ENCODE assay signal across 18 mouse cellular contexts in the genomic region with DNA sequence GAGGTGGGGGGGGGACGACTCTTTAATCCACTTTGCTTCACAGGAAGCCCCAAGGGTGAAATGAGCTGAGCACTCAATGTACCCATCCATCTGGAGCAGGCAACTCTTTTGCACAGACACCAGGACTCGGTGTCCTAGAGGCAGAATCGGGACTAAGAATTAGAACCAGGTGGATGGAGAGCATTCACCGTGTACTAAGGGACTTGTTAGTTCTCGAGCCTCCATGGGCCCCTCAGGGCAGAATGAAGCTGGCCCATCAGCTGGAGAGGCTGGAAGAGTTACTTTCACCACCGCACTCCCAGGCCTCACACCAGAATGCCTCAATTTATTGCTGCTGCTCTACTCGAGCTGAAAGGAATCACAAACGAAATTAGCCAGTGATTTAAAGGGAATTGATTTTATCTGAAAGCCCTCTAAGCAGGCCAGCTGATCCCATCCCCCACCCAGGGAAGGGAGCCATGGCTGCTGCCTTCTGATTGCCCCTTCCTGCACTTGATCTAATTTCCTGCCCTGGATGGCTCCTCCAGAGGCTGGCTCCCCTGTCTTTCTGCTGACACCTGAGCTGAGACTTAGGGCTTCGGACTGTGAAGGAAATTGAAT.
DNase-seq lines count a peak whose midpoint lies in the region; ATAC-seq and TF ChIP-seq lines count a peak whose summit lies in the region.
"Had no signal": no experiment of that assay in that cellular context is flagged by ENCODE, and none has a peak within 500 bp of the region (broad histone marks: within the 10 kb centered on the region; RNA-seq: fewer than 3 reads in every experiment).

No protein-coding gene starts in this region.

- no peaks in the 10 kb centered on the region for H3K36me3 ChIP-seq in midbrain, embryonic 11.5 days (ENCODE audit: control insufficient read depth, insufficient read depth, low read length)
- H3K36me3 ChIP-seq in midbrain, embryonic 15.5 days (replicated peaks): no peaks in the 10 kb centered on the region
- no peaks in the 10 kb centered on the region for H3K36me3 ChIP-seq in embryonic facial prominence, embryonic 13.5 days
- H3K36me3 ChIP-seq in hindbrain, embryonic 14.5 days (replicated peaks; ENCODE audit: control insufficient read depth, insufficient read depth): no peaks in the 10 kb centered on the region
- no peaks in the 10 kb centered on the region for H3K36me3 ChIP-seq in neural tube, embryonic 14.5 days (ENCODE audit: control insufficient read depth, insufficient read depth, low read length)
- no peaks in the 10 kb centered on the region for H3K36me3 ChIP-seq in stomach, postnatal 0 days (ENCODE audit: control insufficient read depth, insufficient read depth, low read length)
- H3K36me3 ChIP-seq: liver, embryonic 15.5 days had no signal

- ATAC-seq in midbrain, embryonic 11.5 days (ENCODE audit: low FRiP score): no peak
- ATAC-seq in midbrain, embryonic 15.5 days (replicated peaks): no peak
- ATAC-seq in embryonic facial prominence, embryonic 13.5 days (ENCODE audit: insufficient number of reproducible peaks, insufficient read depth, low FRiP score, low TSS enrichment, low read depth): no peak
- no peak for ATAC-seq in hindbrain, embryonic 14.5 days (ENCODE audit: low FRiP score)
- ATAC-seq in neural tube, embryonic 14.5 days (ENCODE audit: low read depth): peak; percentile 60
- ATAC-seq in stomach, postnatal 0 days (ENCODE audit: low FRiP score, low TSS enrichment): no peak
- ATAC-seq in megakaryocyte-erythroid progenitor cell, adult 5-6 weeks (replicated peaks; ENCODE audit: low FRiP score, low TSS enrichment, poor library complexity, severe bottlenecking): no peak
- ATAC-seq: activated CD4-positive, CD25-positive, alpha-beta regulatory T cell, adult 4 months; forebrain, embryonic 14.5 days had no signal

- peak; percentile 73 for DNase-seq in midbrain, embryonic 11.5 days (ENCODE audit: low spot score, missing footprints)
- no peak for DNase-seq in hindbrain, embryonic 14.5 days (ENCODE audit: low spot score)
- no peak for DNase-seq in stomach, postnatal 0 days (ENCODE audit: low spot score)
- DNase-seq in left cerebral cortex, postnatal 36 days (ENCODE audit: low spot score in 2 of 2): no peak
- DNase-seq: cerebellum, adult 2 months; layer of hippocampus, adult 9-11 months; lung, postnatal 4 days; right cerebral cortex, adult 18-20 months; spleen, adult 18-20 months; thymus, postnatal 4 days had no signal

- H3K4me3 ChIP-seq in midbrain, embryonic 11.5 days (ENCODE audit: low read depth, low read length): no peak overlapping the region
- H3K4me3 ChIP-seq in midbrain, embryonic 15.5 days: no peak overlapping the region
- no peak overlapping the region for H3K4me3 ChIP-seq in embryonic facial prominence, embryonic 13.5 days
- H3K4me3 ChIP-seq in hindbrain, embryonic 14.5 days (replicated peaks; ENCODE audit: low read length): no peak overlapping the region
- no peak overlapping the region for H3K4me3 ChIP-seq in neural tube, embryonic 14.5 days (ENCODE audit: low read depth, low read length)
- H3K4me3 ChIP-seq in stomach, postnatal 0 days (ENCODE audit: low read depth, low read length): no peak overlapping the region
- H3K4me3 ChIP-seq: liver, embryonic 15.5 days had no signal

- no peak overlapping the region for H3K4me2 ChIP-seq in midbrain, embryonic 11.5 days
- no peak overlapping the region for H3K4me2 ChIP-seq in midbrain, embryonic 15.5 days
- no peak overlapping the region for H3K4me2 ChIP-seq in embryonic facial prominence, embryonic 13.5 days
- H3K4me2 ChIP-seq in hindbrain, embryonic 14.5 days (replicated peaks): no peak overlapping the region
- no peak overlapping the region for H3K4me2 ChIP-seq in neural tube, embryonic 14.5 days (ENCODE audit: low read depth, low read length)
- no peak overlapping the region for H3K4me2 ChIP-seq in stomach, postnatal 0 days (replicated peaks; ENCODE audit: low read depth)
- H3K4me2 ChIP-seq: liver, embryonic 15.5 days had no signal

- H3K9me3 ChIP-seq in midbrain, embryonic 11.5 days (ENCODE audit: control insufficient read depth, low read length): no peaks in the 10 kb centered on the region
- H3K9me3 ChIP-seq in midbrain, embryonic 15.5 days: no peaks in the 10 kb centered on the region
- no peaks in the 10 kb centered on the region for H3K9me3 ChIP-seq in embryonic facial prominence, embryonic 13.5 days
- no peaks in the 10 kb centered on the region for H3K9me3 ChIP-seq in hindbrain, embryonic 14.5 days (ENCODE audit: control insufficient read depth, low read length)
- H3K9me3 ChIP-seq in neural tube, embryonic 14.5 days (ENCODE audit: control insufficient read depth, low read length): no peaks in the 10 kb centered on the region
- no peaks in the 10 kb centered on the region for H3K9me3 ChIP-seq in stomach, postnatal 0 days (ENCODE audit: control insufficient read depth, low read length)
- H3K9me3 ChIP-seq: liver, embryonic 15.5 days had no signal

- H3K4me1 ChIP-seq in midbrain, embryonic 11.5 days (ENCODE audit: control insufficient read depth, insufficient read depth, low read length): no peaks in the 10 kb centered on the region
- peaks cover 7% of the 10 kb centered on the region for H3K4me1 ChIP-seq in midbrain, embryonic 15.5 days
- H3K4me1 ChIP-seq in embryonic facial prominence, embryonic 13.5 days: peaks cover 24% of the 10 kb centered on the region
- peaks cover 16% of the 10 kb centered on the region; the same call in 1 of the 2 replicates for H3K4me1 ChIP-seq in hindbrain, embryonic 14.5 days (replicated peaks; ENCODE audit: control insufficient read depth, insufficient read depth, low read length)
- 0 out of 2 replicates have a peak, but pooled peaks cover 2% of the 10 kb centered on the region for H3K4me1 ChIP-seq in neural tube, embryonic 14.5 days (ENCODE audit: control insufficient read depth, insufficient read depth, low read length)
- no peaks in the 10 kb centered on the region for H3K4me1 ChIP-seq in stomach, postnatal 0 days (replicated peaks; ENCODE audit: control insufficient read depth, insufficient read depth)
- H3K4me1 ChIP-seq: liver, embryonic 15.5 days had no signal

- no peak overlapping the region for H3K9ac ChIP-seq in midbrain, embryonic 11.5 days (ENCODE audit: low read length)
- H3K9ac ChIP-seq in midbrain, embryonic 15.5 days: no peak overlapping the region
- H3K9ac ChIP-seq in embryonic facial prominence, embryonic 13.5 days: 0 out of 2 replicates have a peak overlapping the region, but pooled peaks have one; percentile 27
- 0 out of 2 replicates have a peak overlapping the region, but pooled peaks have one; percentile 6 for H3K9ac ChIP-seq in hindbrain, embryonic 14.5 days
- H3K9ac ChIP-seq in neural tube, embryonic 14.5 days (replicated peaks; ENCODE audit: low read depth, low read length): no peak overlapping the region
- H3K9ac ChIP-seq in stomach, postnatal 0 days (ENCODE audit: low read length): no peak overlapping the region
- H3K9ac ChIP-seq: liver, embryonic 15.5 days had no signal

- 63% methylated on average over 9 of the region's 9 CpGs for WGBS in midbrain, embryonic 11.5 days
- WGBS in midbrain, embryonic 15.5 days: 54% methylated on average over 9 of the region's 9 CpGs
- WGBS in embryonic facial prominence, embryonic 13.5 days: 6% methylated on average over 9 of the region's 9 CpGs
- 51% methylated on average over 9 of the region's 9 CpGs for WGBS in hindbrain, embryonic 14.5 days
- WGBS in neural tube, embryonic 14.5 days: 27% methylated on average over 9 of the region's 9 CpGs
- 63% methylated on average over 9 of the region's 9 CpGs for WGBS in stomach, postnatal 0 days

- H3K27me3 ChIP-seq in midbrain, embryonic 11.5 days (ENCODE audit: control insufficient read depth, insufficient read depth, low read length): no peaks in the 10 kb centered on the region
- no peaks in the 10 kb centered on the region for H3K27me3 ChIP-seq in midbrain, embryonic 15.5 days (replicated peaks)
- H3K27me3 ChIP-seq in embryonic facial prominence, embryonic 13.5 days: peaks cover 5% of the 10 kb centered on the region; the same call in 1 of the 2 replicates
- no peaks in the 10 kb centered on the region for H3K27me3 ChIP-seq in hindbrain, embryonic 14.5 days (ENCODE audit: control insufficient read depth, insufficient read depth, low read length)
- H3K27me3 ChIP-seq in neural tube, embryonic 14.5 days (ENCODE audit: control insufficient read depth, insufficient read depth, low read length): no peaks in the 10 kb centered on the region
- H3K27me3 ChIP-seq in stomach, postnatal 0 days (ENCODE audit: control insufficient read depth, insufficient read depth, low read length): no peaks in the 10 kb centered on the region

- no peak for TF ChIP-seq CTCF in stomach, postnatal 0 days (IDR thresholded peaks at IDR 0.05; ENCODE audit: low read depth)

- H3K27ac ChIP-seq in midbrain, embryonic 11.5 days (ENCODE audit: low read depth, low read length): no peak overlapping the region
- no peak overlapping the region for H3K27ac ChIP-seq in midbrain, embryonic 15.5 days
- H3K27ac ChIP-seq in embryonic facial prominence, embryonic 13.5 days: no peak overlapping the region
- H3K27ac ChIP-seq in hindbrain, embryonic 14.5 days: peak overlapping the region; percentile 35; the same call in 1 of the 2 replicates
- no peak overlapping the region for H3K27ac ChIP-seq in neural tube, embryonic 14.5 days (ENCODE audit: low read depth, low read length)
- no peak overlapping the region for H3K27ac ChIP-seq in stomach, postnatal 0 days (replicated peaks)
- H3K27ac ChIP-seq: kidney, postnatal 0 days; liver, embryonic 15.5 days had no signal

- TF ChIP-seq EP300 in stomach, postnatal 0 days (optimal IDR thresholded peaks at IDR 0.05): no peak

- intact Hi-C loops in left cerebral cortex, postnatal 36 days (cut with DNase I): no loop called here

Comparison
In these comparisons a context has a peak if more than half of its experiments do, and no peak if none do; other contexts are left out.
1. H3K9ac ChIP-seq: peak in embryonic facial prominence, embryonic 13.5 days (single experiment) and hindbrain, embryonic 14.5 days (single experiment); none in midbrain, embryonic 11.5 days (single experiment), midbrain, embryonic 15.5 days (single experiment), neural tube, embryonic 14.5 days (single experiment) and stomach, postnatal 0 days (single experiment).